Mouse (Mus musculus) embryonic stem cell, embryonic (primary cell): ENCODE results near the gene Tmem248.

Experiments
- CTCF ChIA-PET, 4 experiments: fragments of 300-600 bp in 2 of 4; fragments of 350-600 bp in 2 of 4; sonication (Branson Sonifier 250); formaldehyde crosslinking; loops; one replicate each; lab custom pipeline; 2022; ENCODE audit warnings: inconsistent platforms in 2 of 4; lab: Charles Lee
- POLR2A ChIA-PET, 4 experiments: fragments of 300-600 bp in 2 of 4; fragments of 350-600 bp in 2 of 4; sonication (Branson Sonifier 250); formaldehyde crosslinking; loops; one replicate each; lab custom pipeline; 2022; ENCODE audit warnings: antibody characterized with exemption in 4 of 4, inconsistent platforms in 1 of 4; lab: Charles Lee

The Tmem248 gene

GRCm38 (mm10) chr5:130222146-130223004, 5.5 kb downstream of the Tmem248 start:
- ChIA-PET CTCF (interaction anchor here (0.5 to 3.0 kb wide), 20 partner anchors 9 to 435 kb away, joined by 3 to 22 read pairs (median 4); partner anchors contain the start of genes Psph (in 1 of the 4), Sbds (in 1 of the 4) and Tyw1 (in 1 of the 4)), POLR2A (interaction anchor here (0.5 to 37.1 kb wide), 45 partner anchors 9 to 442 kb away, joined by 3 to 781 read pairs (median 4); partner anchors contain the start of genes Sbds (in 3 of the 4), Tyw1 (in 3 of the 4) and Chchd2 (in 2 of the 4))

DNA sequence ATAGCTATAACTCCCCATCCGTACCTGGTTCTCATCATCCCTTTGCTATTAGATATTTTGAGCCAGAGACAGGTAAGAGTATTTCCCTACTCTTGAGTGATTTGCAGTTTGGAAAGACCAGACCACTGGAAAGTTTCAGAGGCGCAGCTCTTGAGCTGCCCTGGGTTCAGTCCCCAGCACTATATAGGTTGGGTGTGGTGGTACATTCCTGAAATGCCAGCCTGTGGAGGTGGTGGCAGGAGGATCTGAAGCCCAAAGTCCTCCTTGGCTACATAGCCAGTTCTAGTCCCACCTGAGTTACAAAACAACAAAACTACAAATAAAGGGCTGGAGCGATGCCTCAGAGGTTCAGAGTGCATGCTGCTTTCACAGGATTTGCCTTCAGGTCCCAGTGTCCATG, 9.9 kb downstream of the Tmem248 start:
- ChIA-PET CTCF (interaction anchor here in 1 of 4 experiments (1.4 kb wide), 1 partner anchor 12 kb away, joined by 5 read pairs; no protein-coding TSS in a partner anchor), POLR2A (interaction anchor here in 3 of 4 experiments (0.6 to 37.1 kb wide), 10 partner anchors 8 to 205 kb away, joined by 4 to 781 read pairs (median 24); partner anchors contain the start of genes Sbds (in 3 of the 3), Tyw1 (in 3 of the 3) and Tmem248 (in 1 of the 3))

- POLR2A ChIA-PET: interaction anchor here in 3 of 4 experiments (0.6 to 37.1 kb wide), 18 partner anchors 9 to 382 kb away, joined by 3 to 781 read pairs (median 4); partner anchors contain the start of genes Sbds (in 2 of the 3), Tmem248 (in 2 of the 3), Tyw1 (in 2 of the 3) and Sumf2 (in 1 of the 3)
- CTCF ChIA-PET: interaction anchor here in 3 of 4 experiments (0.6 to 1.4 kb wide), 4 partner anchors 10 to 217 kb away, joined by 3 to 5 read pairs (median 3); no protein-coding TSS in a partner anchor
Measured at GRCm38 (mm10) chr5:130228120-130228519, 11.2 kb downstream of the Tmem248 start.

GRCm38 (mm10) chr5:130236302-130236701, 19.4 kb downstream of the Tmem248 start:
- ChIA-PET CTCF (interaction anchor here in 1 of 4 experiments (0.6 kb wide), 1 partner anchor 74 kb away, joined by 4 read pairs; no protein-coding TSS in a partner anchor), POLR2A (interaction anchor here in 3 of 4 experiments (0.7 to 20.0 kb wide), 8 partner anchors 8 to 1171 kb away, joined by 3 to 280 read pairs (median 21); partner anchors contain the start of genes Sbds (in 2 of the 3) and Tyw1 (in 2 of the 3))

- ChIA-PET POLR2A (interaction anchor here (0.8 to 13.4 kb wide), 13 partner anchors 9 to 43 kb away, joined by 3 to 280 read pairs (median 4); partner anchors contain the start of genes Sbds (in 3 of the 4), Tyw1 (in 3 of the 4) and Tmem248 (in 1 of the 4)), CTCF (interaction anchor here (0.5 to 2.0 kb wide), 8 partner anchors 9 to 1827 kb away, joined by 3 to 16 read pairs (median 3); no protein-coding TSS in a partner anchor)
Measured at GRCm38 (mm10) chr5:130239236-130239635, 22.4 kb downstream of the Tmem248 start.

DNA sequence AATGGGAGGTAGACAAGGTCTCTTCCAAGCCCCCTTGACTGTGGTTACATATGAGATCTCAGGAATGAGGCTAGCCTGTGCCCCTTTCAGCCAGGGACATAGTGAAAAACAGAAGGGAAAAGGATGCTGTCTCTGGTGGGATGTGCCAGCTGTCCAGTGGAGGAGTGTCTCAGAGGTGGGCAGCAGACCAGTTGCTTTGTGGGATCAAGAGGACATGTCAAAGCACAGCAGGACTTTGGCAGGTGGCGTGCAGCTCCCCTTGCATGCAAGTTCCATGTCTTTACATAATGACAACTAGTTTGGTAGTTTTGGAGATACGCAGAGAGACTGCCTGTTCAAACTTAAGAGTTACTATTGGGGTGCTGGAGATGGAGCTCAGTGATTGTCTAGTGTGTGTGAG, 23.0 kb downstream of the Tmem248 start:
- CTCF ChIA-PET: interaction anchor here in 3 of 4 experiments (0.8 to 2.0 kb wide), 3 partner anchors 11 to 18 kb away, joined by 3 to 4 read pairs (median 3); no protein-coding TSS in a partner anchor
- POLR2A ChIA-PET: interaction anchor here (0.6 to 13.4 kb wide), 14 partner anchors 8 to 352 kb away, joined by 3 to 280 read pairs (median 4); partner anchors contain the start of genes Sbds (in 3 of the 4), Tyw1 (in 3 of the 4), Chchd2 (in 1 of the 4) and Tmem248 (in 1 of the 4)

DNA sequence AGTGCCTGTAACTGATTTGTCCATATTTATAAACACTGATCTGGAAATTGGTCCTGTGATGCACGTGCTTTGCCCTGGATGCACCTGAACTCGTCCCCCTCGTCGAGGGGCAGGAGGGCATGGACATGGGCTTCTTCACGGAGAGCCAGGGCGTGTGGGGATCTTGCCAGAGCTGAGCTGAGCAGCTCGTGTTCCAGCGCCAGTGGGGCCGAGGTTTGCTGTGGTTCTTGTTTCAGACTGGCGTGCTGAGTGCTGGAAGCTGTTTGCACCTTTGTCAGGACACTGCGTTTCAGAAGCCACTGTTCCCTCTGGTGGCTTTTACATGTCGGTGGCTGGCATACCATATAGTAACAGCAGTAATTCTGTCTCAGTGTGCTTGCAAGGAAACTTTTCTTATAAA, 24.5 kb downstream of the Tmem248 start:
- POLR2A ChIA-PET: interaction anchor here (1.0 to 13.4 kb wide), 9 partner anchors 10 to 21 kb away, joined by 3 to 280 read pairs (median 4); partner anchors contain the start of genes Sbds (in 2 of the 4), Tyw1 (in 2 of the 4) and Tmem248 (in 1 of the 4)
- CTCF ChIA-PET: interaction anchor here in 1 of 4 experiments (1.5 kb wide), 1 partner anchor 197 kb away, joined by 3 read pairs; no protein-coding TSS in a partner anchor

DNA sequence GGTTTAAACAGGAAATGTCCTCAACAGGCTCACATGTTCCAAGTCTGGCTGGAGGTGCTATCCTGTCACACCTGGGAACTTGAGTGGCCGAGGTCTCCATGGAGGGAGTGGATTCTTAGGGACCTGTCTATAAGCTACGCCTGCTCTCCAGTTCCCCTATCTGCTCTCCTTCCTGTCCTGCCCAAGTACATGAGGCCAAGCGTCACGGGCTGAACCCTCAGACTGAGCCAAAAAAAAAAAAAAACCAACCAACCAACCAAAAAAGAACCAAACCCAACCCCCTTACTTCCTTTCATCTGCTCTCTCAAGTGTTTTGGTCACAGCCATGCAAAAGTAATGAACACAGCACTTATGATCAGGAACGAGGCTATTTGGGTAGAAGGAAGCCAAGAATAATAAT, 30.9 kb downstream of the Tmem248 start:
- ChIA-PET CTCF (interaction anchor here in 3 of 4 experiments (0.6 to 1.8 kb wide), 5 partner anchors 9 to 478 kb away, joined by 3 to 6 read pairs (median 4); no protein-coding TSS in a partner anchor), POLR2A (interaction anchor here (0.7 to 13.4 kb wide), 15 partner anchors 6 to 401 kb away, joined by 3 to 280 read pairs (median 5); partner anchors contain the start of genes Sbds (in 2 of the 4), Tyw1 (in 2 of the 4), Sumf2 (in 1 of the 4) and Tmem248 (in 1 of the 4))

GRCm38 (mm10) chr5:130254164-130255016, 37.5 kb downstream of the Tmem248 start:
- CTCF ChIA-PET: interaction anchor here (0.6 to 3.1 kb wide), 9 partner anchors 9 to 1792 kb away, joined by 3 to 22 read pairs (median 4); partner anchors contain the start of gene Tmem248 (in 1 of the 4)

DNA sequence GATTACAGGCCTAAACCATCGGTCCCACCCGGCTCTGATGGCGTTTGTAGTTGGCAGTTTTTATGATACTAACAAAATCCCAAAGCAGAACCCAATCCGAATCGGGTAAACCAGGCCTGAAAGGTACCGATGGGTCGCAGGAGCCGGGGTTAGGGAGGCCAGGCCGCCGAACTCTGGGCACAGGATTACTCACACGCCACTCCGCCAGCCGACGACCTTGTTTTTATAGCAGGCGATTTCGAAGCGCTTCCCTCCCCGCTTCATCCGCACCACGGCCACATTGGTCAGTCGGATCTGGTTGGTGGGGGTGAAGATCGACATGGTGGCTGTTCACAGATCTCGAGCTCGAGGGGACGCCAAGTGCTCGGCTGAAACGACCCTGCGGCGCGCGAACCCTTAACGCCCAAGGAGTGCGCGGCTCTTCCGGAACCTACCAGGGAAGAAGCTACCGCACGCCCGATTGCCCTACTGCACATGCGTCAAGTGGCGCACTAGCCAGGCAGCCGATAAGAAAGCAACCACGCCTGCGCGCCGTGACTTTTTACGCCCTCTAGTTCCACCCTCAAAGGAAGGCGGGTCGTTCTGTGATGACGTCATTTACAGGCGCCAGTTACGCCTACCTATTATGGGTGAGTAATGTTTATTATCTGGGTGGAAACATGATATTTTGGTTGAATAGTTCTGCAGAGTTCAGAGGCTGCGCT, 38.3 kb downstream of the Tmem248 start, which contains the start of the genes Sbds and Tyw1:
Gene Sbds (minus strand): TSS at position 514 of the 704 bp plus-strand sequence.
Gene Tyw1 (plus strand): TSS at position 603 of the 704 bp plus-strand sequence.
- ChIA-PET POLR2A (interaction anchor here in 3 of 4 experiments (0.5 to 9.7 kb wide), 75 partner anchors 7 to 1674 kb away, joined by 3 to 208 read pairs (median 6); partner anchors contain the start of genes Chchd2 (in 3 of the 3), Tmem248 (in 3 of the 3), Kctd7 (in 2 of the 3) and Gusb (in 1 of the 3)), CTCF (interaction anchor here (0.6 to 3.1 kb wide), 10 partner anchors 8 to 598 kb away, joined by 3 to 36 read pairs (median 5); partner anchors contain the start of gene Tmem248 (in 1 of the 4))

More at GRCm38 (mm10) chr5:130254164-130255016, 37.5 kb downstream of the Tmem248 start:
- POLR2A ChIA-PET: interaction anchor here in 3 of 4 experiments (0.5 to 9.7 kb wide), 55 partner anchors 6 to 1673 kb away, joined by 3 to 208 read pairs (median 10); partner anchors contain the start of genes Chchd2 (in 2 of the 3), Tmem248 (in 2 of the 3), Gusb (in 1 of the 3) and Kctd7 (in 1 of the 3)

DNA sequence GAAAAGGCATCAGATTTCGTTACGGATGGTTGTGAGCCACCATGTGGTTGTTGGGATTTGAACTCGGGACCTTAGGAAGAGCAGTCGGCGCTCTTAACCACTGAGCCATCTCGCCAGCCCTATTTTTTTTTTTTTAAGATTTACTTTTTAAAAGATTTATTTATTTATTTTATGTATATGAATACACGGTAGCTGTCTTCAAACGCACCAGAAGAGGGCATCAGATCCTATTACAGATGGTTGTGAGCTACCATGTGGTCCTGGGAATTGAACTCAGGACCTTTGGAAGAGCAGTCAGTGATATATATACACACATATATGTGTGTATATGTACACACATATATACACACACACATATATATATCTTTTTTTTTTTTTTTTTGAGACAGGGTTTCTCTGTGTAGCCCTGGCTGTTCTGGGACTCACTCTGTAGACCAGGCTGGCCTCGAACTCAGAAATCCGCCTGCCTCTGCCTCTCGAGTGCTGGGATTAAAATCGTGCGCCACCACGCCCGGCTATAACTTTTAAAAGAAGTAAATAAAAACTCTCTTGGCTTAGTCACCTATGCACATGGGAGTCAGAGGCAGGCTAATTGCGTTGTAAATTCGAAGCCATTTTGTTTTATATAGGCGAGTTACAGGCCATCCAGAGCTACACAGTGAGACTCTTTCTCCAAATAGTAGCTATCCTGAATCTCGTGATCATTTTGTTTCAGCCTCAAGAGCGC, 39.1 kb downstream of the Tmem248 start:
- ChIA-PET CTCF (interaction anchor here (0.6 to 3.2 kb wide), 45 partner anchors 8 to 606 kb away, joined by 3 to 71 read pairs (median 5); no protein-coding TSS in a partner anchor), POLR2A (interaction anchor here (0.5 to 9.7 kb wide), 194 partner anchors 7 to 1584 kb away, joined by 3 to 208 read pairs (median 4); partner anchors contain the start of genes Chchd2 (in 3 of the 4), Kctd7 (in 3 of the 4), Tmem248 (in 3 of the 4) and Psph (in 2 of the 4))

- CTCF ChIA-PET: interaction anchor here (0.6 to 3.2 kb wide), 47 partner anchors 8 to 605 kb away, joined by 3 to 71 read pairs (median 4); partner anchors contain the start of genes Chchd2 (in 1 of the 4) and Gusb (in 1 of the 4)
- POLR2A ChIA-PET: interaction anchor here (0.5 to 9.7 kb wide), 186 partner anchors 8 to 1656 kb away, joined by 3 to 208 read pairs (median 4); partner anchors contain the start of genes Chchd2 (in 3 of the 4), Gusb (in 3 of the 4), Kctd7 (in 3 of the 4) and Psph (in 2 of the 4)
Measured at GRCm38 (mm10) chr5:130256678-130257271, 39.9 kb downstream of the Tmem248 start.

DNA sequence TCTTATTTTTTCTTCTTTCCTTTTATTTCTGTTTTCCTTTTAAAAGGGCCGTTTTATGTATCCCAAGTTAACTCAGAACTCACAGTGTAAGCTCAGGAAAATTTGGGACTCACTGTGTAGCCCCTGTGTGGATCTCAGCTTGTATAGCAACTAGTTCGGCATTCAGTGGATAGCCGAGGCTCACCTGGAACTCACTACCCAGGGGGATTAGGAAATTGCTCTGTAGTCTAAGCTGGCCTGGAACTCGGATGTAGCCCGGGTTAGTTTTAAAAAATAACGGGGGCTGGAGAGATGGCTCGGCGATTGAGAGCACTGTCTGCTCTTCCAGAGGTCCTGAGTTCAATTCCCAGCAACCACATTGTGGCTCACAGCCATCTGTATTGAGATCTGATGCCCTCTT, 40.4 kb downstream of the Tmem248 start:
- ChIA-PET POLR2A (interaction anchor here (0.6 to 9.7 kb wide), 153 partner anchors 8 to 1657 kb away, joined by 3 to 208 read pairs (median 5); partner anchors contain the start of genes Gusb (in 3 of the 4), Kctd7 (in 3 of the 4), Chchd2 (in 2 of the 4) and Rabgef1 (in 2 of the 4)), CTCF (interaction anchor here (0.6 to 3.2 kb wide), 28 partner anchors 8 to 601 kb away, joined by 3 to 71 read pairs (median 4); partner anchors contain the start of genes Chchd2 (in 1 of the 4) and Gusb (in 1 of the 4))
